Mouse (Mus musculus) E14TG2a.4 (cell line): ENCODE data around the gene Rad9a.

Experiments
- CTCF ChIP-seq: conservative IDR thresholded peaks from 2 replicates; pipeline ENCODE4 v1.5.1; 2014; ENCODE audit warnings: low read length
- NANOG ChIP-seq: IDR thresholded peaks from 2 replicates; pipeline ENCODE4 v1.6.1; 2014; ENCODE audit warnings: borderline replicate concordance, low read length, mixed read lengths
- POU5F1 ChIP-seq: IDR thresholded peaks from 2 replicates; pipeline ENCODE4 v1.6.1; 2014; ENCODE audit warnings: low read length, borderline replicate concordance

DNA sequence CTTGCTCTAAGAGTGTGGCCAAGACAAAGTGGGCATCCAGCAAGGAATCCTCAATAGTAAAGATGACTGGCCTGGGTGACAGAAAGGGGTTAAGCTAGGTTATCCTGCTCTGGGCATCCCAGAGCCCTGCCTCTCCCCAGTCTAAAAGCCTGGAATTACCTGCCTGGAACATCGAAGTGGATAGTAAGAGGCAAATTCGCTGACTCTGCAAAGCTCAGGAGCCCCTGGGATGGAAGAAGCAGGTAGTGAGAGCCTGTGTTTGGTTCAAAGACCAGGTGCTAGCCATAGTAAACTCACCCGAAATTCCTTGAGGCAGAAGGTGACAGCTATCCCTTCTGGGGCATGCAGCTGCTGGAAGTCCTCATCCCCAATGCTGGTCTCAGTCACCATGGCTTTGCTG lies 4.3 kb downstream of the Rad9a start:
- TF ChIP-seq CTCF (no peak), NANOG (no peak), POU5F1 (no peak)
